Mouse (Mus musculus) cerebellum, adult 18-20 months (tissue): ENCODE data around the gene Tmem181a.
A peak's percentile ranks its signal among the peaks of the same experiment; 100 is the strongest.
"Not testable (repeated sequence)": the region's sequence is repeated elsewhere in the genome, so short reads cannot be mapped to it uniquely, and the experiment has no call there.

Source experiments
- DNase-seq, 2 experiments: peaks; one replicate each; pipeline ENCODE4 v3.0.0; 2021

The Tmem181a gene

DNA sequence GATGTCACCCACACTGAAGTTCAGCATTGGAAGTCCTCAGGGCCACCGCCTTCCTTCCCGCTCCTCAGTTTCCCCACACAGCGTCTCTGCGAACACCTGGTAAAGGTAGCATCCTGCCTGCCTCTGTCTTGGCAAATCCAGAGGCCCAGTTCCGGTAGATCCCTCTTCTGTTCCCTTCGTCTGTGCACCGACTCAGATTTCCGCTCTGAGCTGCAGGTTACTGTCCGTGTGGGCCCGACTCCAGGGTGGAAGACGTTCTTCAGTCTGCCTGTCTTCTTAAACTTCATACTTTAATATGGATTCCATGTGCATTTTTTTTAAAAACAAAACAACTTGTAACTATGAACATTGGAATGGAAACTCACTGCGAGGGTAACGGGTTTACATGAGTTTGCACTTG is 49.8 kb downstream of the Tmem181a start:
- DNase-seq, result not testable (repeated sequence)

DNA sequence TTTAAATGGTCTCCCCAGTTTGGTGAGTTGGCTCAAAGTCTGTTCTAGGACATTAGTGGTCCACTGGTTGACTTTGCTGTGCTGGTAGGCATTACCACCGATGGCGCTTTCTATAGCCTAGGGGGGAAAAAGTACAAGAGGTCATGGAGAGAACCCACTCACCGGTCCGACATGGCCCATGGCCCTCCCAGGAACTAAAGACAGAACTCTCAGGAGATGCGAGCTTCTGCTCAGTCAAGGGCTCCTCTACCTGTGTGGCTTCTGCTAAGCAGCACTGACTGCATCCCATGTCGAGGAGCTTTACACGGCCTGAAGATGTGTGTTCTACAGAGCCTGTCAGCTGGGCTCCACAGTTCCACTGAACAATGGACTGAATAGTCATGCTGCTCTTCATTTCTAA is 55.1 kb downstream of the Tmem181a start:
- not testable (repeated sequence) for DNase-seq

GRCm38 (mm10) chr17:6312755-6313154 is 56.1 kb downstream of the Tmem181a start:
- not testable (repeated sequence) for DNase-seq

DNA sequence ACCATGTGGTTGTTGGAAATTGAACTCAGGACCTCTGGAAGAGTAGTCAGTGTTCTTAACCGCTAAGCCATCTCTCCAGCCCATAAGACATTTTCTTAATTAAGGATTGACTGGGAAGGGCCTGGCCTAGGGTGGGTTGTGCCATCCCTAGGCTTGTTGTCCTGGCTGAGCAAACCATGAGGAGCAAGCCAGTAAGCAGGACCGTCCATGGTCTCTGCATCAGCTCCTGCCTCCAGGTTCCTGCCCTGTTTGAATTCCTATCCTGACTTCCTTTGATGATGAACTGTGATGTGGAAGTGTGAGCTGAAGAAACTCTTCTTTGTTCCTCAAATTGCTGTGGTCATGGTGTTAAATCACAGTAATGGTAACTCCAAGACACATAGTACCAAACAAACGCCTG is 57.8 kb downstream of the Tmem181a start:
- DNase-seq, result peak in 1 of 2 experiments; percentile 31

DNA sequence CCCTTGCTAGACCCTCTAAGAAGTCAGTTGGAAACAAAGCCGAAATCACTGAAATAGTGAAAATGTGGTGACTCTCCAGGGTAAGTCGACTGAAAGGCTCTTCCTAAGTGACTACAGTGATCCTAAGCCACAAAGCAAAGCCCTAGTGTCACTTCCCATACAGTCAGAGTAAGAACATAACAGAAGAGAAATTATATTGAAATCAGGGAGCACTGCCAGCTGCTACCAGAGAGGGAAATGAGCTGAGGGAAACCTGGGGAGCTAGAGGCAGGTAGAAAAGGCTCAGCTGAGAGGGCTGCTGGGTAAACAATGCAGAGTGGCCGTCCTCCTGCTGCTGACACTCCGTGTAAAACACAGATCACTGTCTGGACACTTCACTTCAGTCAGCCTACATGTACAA is 59.0 kb downstream of the Tmem181a start:
- DNase-seq, result peak in 1 of 2 experiments; percentile 51

DNA sequence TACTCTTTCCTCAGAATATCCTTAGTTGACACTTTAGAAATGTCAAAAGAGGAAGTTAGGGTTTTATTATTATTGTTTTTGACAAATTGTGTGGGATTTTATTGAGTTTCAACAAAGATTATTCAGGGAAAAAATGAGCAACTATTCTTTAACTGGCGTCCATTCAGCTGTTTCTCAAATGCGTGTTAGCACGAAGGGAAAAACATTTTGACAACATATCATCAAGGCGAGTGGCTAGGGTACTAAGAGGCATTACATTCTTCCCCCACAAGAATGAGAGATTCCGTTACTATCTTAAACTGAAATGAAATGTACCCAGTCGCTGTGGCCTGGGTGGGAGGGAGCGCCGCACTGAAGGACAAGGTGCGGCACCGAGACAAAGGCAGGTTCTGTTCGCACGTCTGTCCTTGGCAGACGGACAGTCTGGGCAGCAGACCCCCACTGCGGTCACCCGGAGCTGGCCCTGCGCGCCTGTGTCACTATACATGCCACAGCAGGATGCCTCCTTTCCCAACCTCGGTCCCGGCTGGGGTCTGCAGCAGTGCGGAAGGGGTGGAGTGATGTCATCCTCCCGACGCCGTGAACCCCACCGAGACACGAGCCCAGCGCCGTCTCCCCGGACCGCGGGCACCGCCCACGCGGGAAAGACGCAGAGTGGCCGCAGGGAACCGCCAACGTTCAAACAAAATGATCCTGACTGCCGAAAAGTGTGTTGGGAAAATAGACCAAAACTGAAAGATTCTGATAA is 59.9 kb downstream of the Tmem181a start:
- DNase-seq, result peak; percentile 70 to 76

DNA sequence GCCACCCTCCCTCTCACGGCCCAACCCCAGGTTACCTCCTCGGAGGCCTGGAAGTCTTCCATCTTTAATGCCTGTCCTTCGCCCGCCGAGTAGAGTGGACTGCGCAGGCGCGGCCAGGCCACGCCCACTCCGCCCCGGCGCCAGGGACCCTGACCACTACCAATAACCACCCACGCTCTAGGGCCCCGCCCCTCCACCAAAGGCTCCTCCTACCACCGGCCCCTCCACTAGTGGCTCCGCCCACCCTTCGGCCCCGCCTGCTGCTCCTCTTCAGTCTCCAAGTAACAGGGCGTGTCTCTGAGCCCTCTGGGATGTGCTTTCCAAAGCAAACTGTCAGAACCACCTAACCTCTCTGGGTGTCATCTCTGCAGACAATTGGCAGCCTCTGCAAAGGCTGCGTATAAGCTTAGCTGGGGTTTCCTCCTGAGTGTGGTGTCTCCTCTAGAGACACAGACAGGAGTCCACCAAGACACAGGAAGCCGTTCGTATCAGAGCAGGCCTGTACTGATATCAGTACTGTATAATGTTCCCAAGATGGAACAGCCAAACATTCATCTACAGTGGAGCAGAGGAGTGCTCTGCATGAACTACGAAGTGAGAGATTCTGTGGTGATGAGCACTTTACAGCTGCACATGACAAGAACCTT is 60.8 kb downstream of the Tmem181a start, which contains the start of gene Dynlt1a:
Gene Dynlt1a (minus strand): TSS at position 162 of the 647 bp plus-strand sequence.
- peak; percentile 97 to 100 for DNase-seq

DNA sequence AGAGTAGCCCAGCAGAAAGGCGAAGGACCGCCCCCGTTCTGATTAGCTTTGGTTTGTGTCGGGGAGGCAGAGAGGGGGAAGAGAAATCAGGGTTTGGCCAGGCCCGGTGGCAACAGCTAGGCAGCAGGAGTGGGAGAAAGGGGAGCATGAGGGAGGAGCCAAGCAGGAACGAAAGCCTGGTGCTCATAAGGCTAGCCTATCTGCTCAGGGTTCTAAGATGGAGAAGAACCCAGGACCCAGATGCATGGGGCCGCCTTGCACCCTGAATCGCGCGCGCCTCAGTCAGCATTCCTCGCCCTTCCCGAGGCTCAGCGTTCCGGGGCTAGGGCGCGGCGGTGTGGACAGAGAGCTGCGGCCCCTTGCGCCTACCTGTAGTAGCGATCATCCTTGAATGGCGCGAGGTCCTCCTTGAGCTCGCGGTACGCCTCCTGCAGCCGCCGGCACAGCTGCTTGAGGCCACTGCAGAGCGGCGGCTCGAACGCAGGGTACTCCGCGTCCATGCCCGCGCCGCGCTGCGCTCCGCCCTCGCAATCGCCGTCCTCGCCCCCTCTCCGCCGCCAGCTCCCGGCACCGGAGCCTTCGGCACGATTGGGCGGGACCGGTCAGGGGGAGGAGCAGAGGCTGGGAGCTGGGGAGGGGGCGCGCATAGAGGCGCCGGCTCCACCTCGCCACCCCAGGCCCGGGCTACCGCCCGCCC is 64.6 kb downstream of the Tmem181a start:
- DNase-seq, result peak; percentile 21 to 46

- DNase-seq, result not testable (repeated sequence)
Measured at GRCm38 (mm10) chr17:6321778-6322101, 65.1 kb downstream of the Tmem181a start.

DNA sequence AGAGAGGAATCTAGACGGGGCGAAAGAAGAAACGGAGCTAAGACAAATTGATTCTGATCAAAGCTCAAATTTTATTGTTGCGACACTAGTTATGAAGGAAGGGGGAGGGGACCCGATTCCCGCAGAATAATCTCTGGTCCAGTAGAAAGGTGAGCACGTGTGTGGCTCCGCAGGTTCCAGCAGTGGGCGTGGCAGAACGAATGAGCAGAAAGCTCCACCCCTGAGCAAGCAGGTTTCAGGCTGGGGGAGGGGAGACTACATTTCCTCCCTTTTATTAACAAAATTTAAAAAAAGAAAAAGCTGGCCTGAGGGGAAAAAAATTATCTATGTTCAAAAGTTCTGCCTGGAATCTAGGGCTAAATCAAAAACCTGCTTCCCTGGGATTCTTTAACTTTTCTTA is 68.4 kb downstream of the Tmem181a start:
- not testable (repeated sequence) for DNase-seq

GRCm38 (mm10) chr17:6325543-6325942 is 68.9 kb downstream of the Tmem181a start:
- not testable (repeated sequence) for DNase-seq

DNA sequence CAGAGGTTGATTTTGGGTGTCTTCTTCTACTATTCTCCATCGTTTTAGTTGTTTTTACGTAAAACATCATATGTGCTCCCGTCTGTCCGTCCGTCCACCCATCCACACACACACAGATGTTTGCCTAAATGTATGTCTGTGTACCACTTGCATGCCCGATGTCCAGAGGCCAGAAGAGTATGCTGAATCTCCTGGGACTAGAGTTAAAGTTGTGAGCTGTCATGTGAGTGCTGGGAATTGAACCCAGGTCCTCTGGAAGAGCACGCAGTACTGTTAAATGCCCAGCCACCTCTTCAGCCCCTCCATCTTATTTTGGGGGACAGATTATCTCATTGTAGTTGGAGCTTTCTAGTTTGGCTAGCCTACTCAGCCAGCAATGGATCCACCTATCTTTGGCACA is 70.9 kb downstream of the Tmem181a start:
- not testable (repeated sequence) for DNase-seq

GRCm38 (mm10) chr17:6328997-6329396 is 72.3 kb downstream of the Tmem181a start:
- not testable (repeated sequence) for DNase-seq

DNA sequence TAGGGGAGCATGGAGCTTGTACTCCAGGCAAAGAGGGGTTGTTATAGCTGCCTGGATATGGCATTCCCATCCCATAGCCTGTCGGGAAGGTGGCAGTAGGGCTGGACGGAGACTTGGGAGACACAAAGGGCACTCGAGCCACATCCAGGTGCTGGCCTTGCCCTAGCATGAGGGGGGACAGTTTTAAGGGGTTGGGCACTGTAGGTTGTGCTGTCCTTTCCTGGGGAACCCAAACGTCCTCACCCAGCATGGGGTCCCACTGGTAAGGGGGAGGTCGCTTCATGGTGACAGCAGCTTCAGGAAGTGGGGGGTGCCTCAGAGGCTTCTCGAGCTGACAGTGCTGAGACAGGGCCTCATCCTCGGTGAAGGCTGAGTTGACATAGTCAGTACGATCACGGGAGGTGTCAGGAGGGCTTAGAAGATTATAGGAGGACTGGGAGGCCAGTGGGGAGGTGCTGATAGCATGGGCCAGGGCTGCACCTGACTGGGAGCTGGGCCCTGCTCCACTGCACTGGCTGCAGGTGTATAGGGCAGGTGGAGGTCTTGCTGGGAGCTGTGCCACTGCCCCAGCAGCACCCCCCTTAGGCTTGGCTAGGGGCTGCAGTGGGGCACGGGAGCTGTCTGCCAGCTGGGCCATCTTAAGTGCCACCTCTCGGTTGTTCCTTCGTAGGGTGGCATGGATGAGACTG is 86.1 kb downstream of the Tmem181a start:
- not testable (repeated sequence) for DNase-seq

- not testable (repeated sequence) for DNase-seq
Measured at GRCm38 (mm10) chr17:6355256-6355655, 98.6 kb downstream of the Tmem181a start.
